Mouse (Mus musculus) spleen, adult 2 months (tissue): Measurements from ENCODE around the gene Rnf169.
"Not testable (repeated sequence)": the region's sequence is repeated elsewhere in the genome, so short reads cannot be mapped to it uniquely, and the experiment has no call there.

Experiments
- CTCF ChIP-seq: fragments of 200-500 bp; IDR thresholded peaks from 2 replicates; pipeline ENCODE4 v1.5.1; 2011; ENCODE audit warnings: mild to moderate bottlenecking, inconsistent platforms; ENCODE audit not compliant: insufficient read depth, insufficient read length, insufficient replicate concordance; ENCODE audit errors: extremely low read depth
- POLR2A ChIP-seq: fragments of 200-500 bp; IDR thresholded peaks from 2 replicates; pipeline ENCODE4 v1.6.1; 2011; ENCODE audit warnings: low read depth, low read length, inconsistent platforms

- TF ChIP-seq POLR2A, CTCF: not testable (repeated sequence)
These were observed 19.7 kb downstream of the Rnf169 start for GRCm38 (mm10) chr7:99960571-99960970.
